Mouse (Mus musculus) testis, adult 2 months (tissue): ENCODE data around the gene 4933434E20Rik.

Experiments
- CTCF ChIP-seq: fragments of 200-500 bp; IDR thresholded peaks from 2 replicates; pipeline ENCODE4 v1.5.1; 2012; ENCODE audit warnings: low read depth, mild to moderate bottlenecking, inconsistent platforms, low read length, moderate library complexity; ENCODE audit not compliant: control insufficient read depth, insufficient read depth, insufficient replicate concordance
- POLR2A ChIP-seq: fragments of 200-500 bp; IDR thresholded peaks from 2 replicates; pipeline ENCODE4 v1.6.1; 2012; ENCODE audit warnings: low read depth, mild to moderate bottlenecking, inconsistent platforms, low read length, moderate library complexity; ENCODE audit not compliant: control insufficient read depth

DNA sequence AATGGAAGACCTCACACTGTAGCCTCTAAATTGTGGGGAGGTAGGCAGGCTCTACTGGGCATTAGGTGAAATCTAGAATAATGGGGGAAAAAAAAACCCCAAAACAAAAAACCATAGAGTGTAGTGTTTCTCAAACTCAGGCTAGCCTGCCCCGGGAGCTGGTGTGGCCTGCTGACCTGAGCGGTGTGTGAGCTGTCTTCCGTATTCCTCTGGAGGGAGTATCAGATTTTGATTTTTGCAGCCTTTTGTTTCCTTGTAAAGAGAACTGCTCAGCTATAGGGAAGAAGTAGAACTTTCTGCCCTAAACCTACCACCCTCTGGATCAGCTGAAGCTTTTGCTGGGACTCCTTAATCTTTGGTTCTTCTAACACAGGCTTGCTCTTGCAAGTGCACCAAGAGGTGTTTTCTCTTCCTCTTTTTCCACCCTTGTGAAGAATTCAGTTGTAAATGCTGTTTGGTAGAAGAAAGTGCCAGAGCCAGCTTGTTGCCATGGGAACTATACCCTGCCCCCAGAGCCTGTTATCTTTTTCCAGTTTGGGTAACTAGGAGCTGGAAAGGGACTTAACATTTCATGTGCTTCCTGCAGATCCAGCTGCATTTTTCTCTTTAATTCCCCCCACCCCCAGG is 32.4 kb downstream of the 4933434E20Rik start:
- no peak for TF ChIP-seq CTCF
- no peak for TF ChIP-seq POLR2A
